Mouse (Mus musculus): ENCODE results near the gene Zfand6. TPM values are rescaled to one million over a fixed set of nuclear protein-coding genes. Genes with fewer than 3 reads are reported as not detected.

Zfand6 gene
- polyA plus RNA-seq, 1 experiment from 2014 or later = 153 TPM

GRCm38 (mm10) chr7:84631878-84632277 lies 57.9 kb downstream of the Zfand6 start:
- Histone ChIP-seq H3K4me1 (ENCODE audit: control insufficient read depth, insufficient read depth, low read length) (no peaks in the 10 kb centered on the region), H3K4me2 (ENCODE audit: low read depth, low read length) (no peak overlapping the region), H3K27ac (ENCODE audit: low read length) (no peak overlapping the region), H3K9me3 (replicated peaks; ENCODE audit: control insufficient read depth, low read length) (no peaks in the 10 kb centered on the region), H3K27me3 (ENCODE audit: control insufficient read depth, insufficient read depth, low read length) (no peaks in the 10 kb centered on the region), H3K9ac (ENCODE audit: low read length) (no peak overlapping the region), H3K36me3 (ENCODE audit: control insufficient read depth, insufficient read depth) (peaks cover 20% of the 10 kb centered on the region), H3K4me3 (ENCODE audit: low read length) (no peak overlapping the region)
- 82% methylated on average over 3 of the region's 3 CpGs for WGBS
- ATAC-seq (replicated peaks; ENCODE audit: extremely low read depth, insufficient read depth, low FRiP score) = no peak

GRCm38 (mm10) chr7:84623718-84624117 lies 66.0 kb downstream of the Zfand6 start:
- no peaks in the 10 kb centered on the region for H3K9me3 ChIP-seq (replicated peaks; ENCODE audit: control insufficient read depth, low read length)
- no peak overlapping the region for H3K9ac ChIP-seq (ENCODE audit: low read length)
- H3K36me3 ChIP-seq (ENCODE audit: control insufficient read depth, insufficient read depth) = peaks cover 15% of the 10 kb centered on the region
- H3K4me2 ChIP-seq (ENCODE audit: low read depth, low read length) = no peak overlapping the region
- H3K4me3 ChIP-seq (ENCODE audit: low read length) = no peak overlapping the region
- H3K4me1 ChIP-seq (ENCODE audit: control insufficient read depth, insufficient read depth, low read length) = no peaks in the 10 kb centered on the region
- no peaks in the 10 kb centered on the region for H3K27me3 ChIP-seq (ENCODE audit: control insufficient read depth, insufficient read depth, low read length)
- no peak overlapping the region for H3K27ac ChIP-seq (ENCODE audit: low read length)
- WGBS = 96% methylated on average over 4 of the region's 4 CpGs
- no peak for ATAC-seq (replicated peaks; ENCODE audit: extremely low read depth, insufficient read depth, low FRiP score)

GRCm38 (mm10) chr7:84620956-84621355 lies 68.8 kb downstream of the Zfand6 start:
- Histone ChIP-seq H3K4me3 (ENCODE audit: low read length) (no peak overlapping the region), H3K4me2 (ENCODE audit: low read depth, low read length) (no peak overlapping the region), H3K27ac (ENCODE audit: low read length) (no peak overlapping the region), H3K4me1 (ENCODE audit: control insufficient read depth, insufficient read depth, low read length) (no peaks in the 10 kb centered on the region), H3K27me3 (ENCODE audit: control insufficient read depth, insufficient read depth, low read length) (no peaks in the 10 kb centered on the region), H3K9ac (ENCODE audit: low read length) (no peak overlapping the region), H3K9me3 (replicated peaks; ENCODE audit: control insufficient read depth, low read length) (no peaks in the 10 kb centered on the region), H3K36me3 (ENCODE audit: control insufficient read depth, insufficient read depth) (peaks cover 25% of the 10 kb centered on the region)
- WGBS = 90% methylated on average over 3 of the region's 3 CpGs
- no peak for ATAC-seq (replicated peaks; ENCODE audit: extremely low read depth, insufficient read depth, low FRiP score)

GRCm38 (mm10) chr7:84618951-84619350 lies 70.8 kb downstream of the Zfand6 start:
- ATAC-seq (replicated peaks; ENCODE audit: extremely low read depth, insufficient read depth, low FRiP score) = no peak
- 89% methylated on average over 2 of the region's 2 CpGs for WGBS
- Histone ChIP-seq H3K36me3 (ENCODE audit: control insufficient read depth, insufficient read depth) (peaks cover 21% of the 10 kb centered on the region), H3K9ac (ENCODE audit: low read length) (no peak overlapping the region), H3K4me3 (ENCODE audit: low read length) (no peak overlapping the region), H3K27me3 (ENCODE audit: control insufficient read depth, insufficient read depth, low read length) (no peaks in the 10 kb centered on the region), H3K27ac (ENCODE audit: low read length) (no peak overlapping the region), H3K4me1 (ENCODE audit: control insufficient read depth, insufficient read depth, low read length) (no peaks in the 10 kb centered on the region), H3K4me2 (ENCODE audit: low read depth, low read length) (no peak overlapping the region), H3K9me3 (replicated peaks; ENCODE audit: control insufficient read depth, low read length) (no peaks in the 10 kb centered on the region)

- WGBS = 75% methylated on average over 4 of the region's 4 CpGs
- no peak for ATAC-seq (replicated peaks; ENCODE audit: extremely low read depth, insufficient read depth, low FRiP score)
- peaks cover 9% of the 10 kb centered on the region; the same call in 1 of the 2 replicates for H3K36me3 ChIP-seq (ENCODE audit: control insufficient read depth, insufficient read depth)
- no peak overlapping the region for H3K9ac ChIP-seq (ENCODE audit: low read length)
- H3K4me2 ChIP-seq (ENCODE audit: low read depth, low read length) = no peak overlapping the region
- no peaks in the 10 kb centered on the region for H3K4me1 ChIP-seq (ENCODE audit: control insufficient read depth, insufficient read depth, low read length)
- no peaks in the 10 kb centered on the region for H3K9me3 ChIP-seq (replicated peaks; ENCODE audit: control insufficient read depth, low read length)
- no peak overlapping the region for H3K4me3 ChIP-seq (ENCODE audit: low read length)
- H3K27ac ChIP-seq (ENCODE audit: low read length) = no peak overlapping the region
- no peaks in the 10 kb centered on the region for H3K27me3 ChIP-seq (ENCODE audit: control insufficient read depth, insufficient read depth, low read length)
Measured at GRCm38 (mm10) chr7:84612445-84612844, 77.3 kb downstream of the Zfand6 start.

- H3K4me1 ChIP-seq (ENCODE audit: control insufficient read depth, insufficient read depth, low read length) = no peaks in the 10 kb centered on the region
- no peak overlapping the region for H3K4me2 ChIP-seq (ENCODE audit: low read depth, low read length)
- H3K9ac ChIP-seq (ENCODE audit: low read length) = no peak overlapping the region
- no peak for ATAC-seq (replicated peaks; ENCODE audit: extremely low read depth, insufficient read depth, low FRiP score)
- H3K4me3 ChIP-seq (ENCODE audit: low read length) = no peak overlapping the region
- no peaks in the 10 kb centered on the region for H3K9me3 ChIP-seq (replicated peaks; ENCODE audit: control insufficient read depth, low read length)
- no peaks in the 10 kb centered on the region for H3K27me3 ChIP-seq (ENCODE audit: control insufficient read depth, insufficient read depth, low read length)
- WGBS = 93% methylated on average over 1 of the region's 1 CpGs
- H3K27ac ChIP-seq (ENCODE audit: low read length) = no peak overlapping the region
- H3K36me3 ChIP-seq (ENCODE audit: control insufficient read depth, insufficient read depth) = peaks cover 2% of the 10 kb centered on the region; the same call in 1 of the 2 replicates
Measured at GRCm38 (mm10) chr7:84611609-84612008, 78.2 kb downstream of the Zfand6 start.

- ATAC-seq (replicated peaks; ENCODE audit: extremely low read depth, insufficient read depth, low FRiP score) = peak; percentile 59
- Histone ChIP-seq H3K9me3 (replicated peaks; ENCODE audit: control insufficient read depth, low read length) (no peaks in the 10 kb centered on the region), H3K4me1 (ENCODE audit: control insufficient read depth, insufficient read depth, low read length) (peaks cover 7% of the 10 kb centered on the region), H3K9ac (ENCODE audit: low read length) (peak within 1 kb of the TSS; percentile 73), H3K36me3 (ENCODE audit: control insufficient read depth, insufficient read depth) (no peaks in the 10 kb centered on the region), H3K4me2 (ENCODE audit: low read depth, low read length) (peak within 1 kb of the TSS; percentile 98), H3K27ac (ENCODE audit: low read length) (no peak within 1 kb of the TSS), H3K4me3 (ENCODE audit: low read length) (peak within 1 kb of the TSS; percentile 65), H3K27me3 (ENCODE audit: control insufficient read depth, insufficient read depth, low read length) (no peaks in the 10 kb centered on the region)
- under 1% methylated on average over 10 of the region's 10 CpGs for WGBS
Measured at GRCm38 (mm10) chr7:84606293-84606749, 83.4 kb downstream of the Zfand6 start, which contains the start of gene Fah. Gene Fah (minus strand): TSS chr7:84606722.

GRCm38 (mm10) chr7:84605704-84606292 lies 84.0 kb downstream of the Zfand6 start:
- H3K4me2 ChIP-seq (ENCODE audit: low read depth, low read length) = peak overlapping the region; percentile 98
- peak overlapping the region; percentile 65 for H3K4me3 ChIP-seq (ENCODE audit: low read length)
- peak overlapping the region; percentile 73 for H3K9ac ChIP-seq (ENCODE audit: low read length)
- H3K9me3 ChIP-seq (replicated peaks; ENCODE audit: control insufficient read depth, low read length) = no peaks in the 10 kb centered on the region
- no peaks in the 10 kb centered on the region for H3K36me3 ChIP-seq (ENCODE audit: control insufficient read depth, insufficient read depth)
- no peak overlapping the region for H3K27ac ChIP-seq (ENCODE audit: low read length)
- ATAC-seq (replicated peaks; ENCODE audit: extremely low read depth, insufficient read depth, low FRiP score) = peak; percentile 86
- peaks cover 7% of the 10 kb centered on the region for H3K4me1 ChIP-seq (ENCODE audit: control insufficient read depth, insufficient read depth, low read length)
- WGBS = under 1% methylated on average over 33 of the region's 36 CpGs
- no peaks in the 10 kb centered on the region for H3K27me3 ChIP-seq (ENCODE audit: control insufficient read depth, insufficient read depth, low read length)

- Histone ChIP-seq H3K4me3 (ENCODE audit: low read length) (peak overlapping the region; percentile 65), H3K27ac (ENCODE audit: low read length) (no peak overlapping the region), H3K27me3 (ENCODE audit: control insufficient read depth, insufficient read depth, low read length) (no peaks in the 10 kb centered on the region), H3K36me3 (ENCODE audit: control insufficient read depth, insufficient read depth) (no peaks in the 10 kb centered on the region), H3K9ac (ENCODE audit: low read length) (peak overlapping the region; percentile 73), H3K4me1 (ENCODE audit: control insufficient read depth, insufficient read depth, low read length) (peaks cover 7% of the 10 kb centered on the region), H3K4me2 (ENCODE audit: low read depth, low read length) (peak overlapping the region; percentile 98), H3K9me3 (replicated peaks; ENCODE audit: control insufficient read depth, low read length) (no peaks in the 10 kb centered on the region)
- no peak for ATAC-seq (replicated peaks; ENCODE audit: extremely low read depth, insufficient read depth, low FRiP score)
- WGBS = 13% methylated on average over 19 of the region's 19 CpGs
Measured at GRCm38 (mm10) chr7:84605033-84605687, 84.6 kb downstream of the Zfand6 start.

Measured in heart, embryonic 16.5 days (tissue).